Mouse (Mus musculus) embryonic fibroblast, embryonic 13.5 days (primary cell): Measurements from ENCODE around the gene Rnf186. TPM values are rescaled to one million over a fixed set of nuclear protein-coding genes. Genes with fewer than 3 reads are reported as not detected.
A peak's percentile ranks its signal among the peaks of the same experiment; 100 is the strongest.

Experiments used
- H3K27ac ChIP-seq: 2 replicates; pipeline ENCODE4 v1.5.1; 2012; ENCODE audit warnings: low read length, control low read depth, inconsistent platforms; ENCODE audit not compliant: insufficient read depth
- H3K4me1 ChIP-seq: 2 replicates; pipeline ENCODE4 v1.6.1; 2011; ENCODE audit warnings: low read length; ENCODE audit not compliant: control insufficient read depth, insufficient read depth
- H3K4me3 ChIP-seq: 2 replicates; pipeline ENCODE4 v1.5.1; 2011; ENCODE audit warnings: mild to moderate bottlenecking, control low read depth, low read length; ENCODE audit not compliant: insufficient read depth
- CTCF ChIP-seq: IDR thresholded peaks from 2 replicates; pipeline ENCODE4 v1.5.1; 2011; ENCODE audit warnings: mild to moderate bottlenecking, control low read depth, low read length, moderate library complexity, borderline replicate concordance; ENCODE audit not compliant: insufficient read depth
- POLR2A ChIP-seq: IDR thresholded peaks from 2 replicates; pipeline ENCODE4 v1.6.1; 2011; ENCODE audit warnings: low read depth, mild to moderate bottlenecking, control low read depth, low read length, moderate library complexity
- polyA plus RNA-seq: library from polyadenylated mRNA; stranded (reverse); fragments of >200 nt; gene quantifications from 2 replicates; pipeline ENCODE4 v1.2.4, GENCODE M21; 2011; ENCODE audit warnings: low read depth; ENCODE audit not compliant: missing spikeins, insufficient read length

Gene Rnf186
- polyA plus RNA-seq, result not detected in 2 replicates

GRCm38 (mm10) chr4:138966866-138967265, at the start of gene Rnf186:
Gene Rnf186, plus strand, starts transcription at chr4:138967112.
- TF ChIP-seq CTCF (no peak), POLR2A (no peak)
- H3K4me3 ChIP-seq, result no peak within 1 kb of the TSS
- H3K4me1 ChIP-seq, result no peaks in the 10 kb centered on the region
- H3K27ac ChIP-seq, result no peak within 1 kb of the TSS

GRCm38 (mm10) chr4:138917282-138917681, 49.6 kb upstream of the Rnf186 start:
- TF ChIP-seq CTCF (no peak), POLR2A (no peak)
- no peak overlapping the region for H3K4me3 ChIP-seq
- H3K4me1 ChIP-seq, result no peaks in the 10 kb centered on the region
- H3K27ac ChIP-seq, result no peak overlapping the region

- TF ChIP-seq CTCF (no peak), POLR2A (no peak)
- Histone ChIP-seq H3K4me3 (no peak overlapping the region), H3K27ac (no peak overlapping the region), H3K4me1 (no peaks in the 10 kb centered on the region)
Observed at GRCm38 (mm10) chr4:138921254-138922130, 45.4 kb upstream of the Rnf186 start.

- Histone ChIP-seq H3K27ac (no peak overlapping the region), H3K4me3 (no peak overlapping the region)
Observed at GRCm38 (mm10) chr4:138922131-138922459, 44.8 kb upstream of the Rnf186 start.

GRCm38 (mm10) chr4:138925561-138925960, 41.4 kb upstream of the Rnf186 start:
- Histone ChIP-seq H3K27ac (no peak overlapping the region), H3K4me1 (no peaks in the 10 kb centered on the region), H3K4me3 (no peak overlapping the region)
- TF ChIP-seq CTCF, result no peak
- no peak for TF ChIP-seq POLR2A

More at GRCm38 (mm10) chr4:138922131-138922459, 44.8 kb upstream of the Rnf186 start:
- H3K4me1 ChIP-seq, result no peaks in the 10 kb centered on the region
- TF ChIP-seq POLR2A, result no peak
- peak; percentile 99 for TF ChIP-seq CTCF

GRCm38 (mm10) chr4:138933862-138934261, 33.0 kb upstream of the Rnf186 start:
- Histone ChIP-seq H3K27ac (no peak overlapping the region), H3K4me1 (no peaks in the 10 kb centered on the region), H3K4me3 (no peak overlapping the region)
- TF ChIP-seq POLR2A, result no peak
- no peak for TF ChIP-seq CTCF

GRCm38 (mm10) chr4:138934456-138935145, 32.3 kb upstream of the Rnf186 start:
- H3K27ac ChIP-seq, result no peak overlapping the region
- H3K4me3 ChIP-seq, result no peak overlapping the region
- TF ChIP-seq POLR2A, result no peak
- TF ChIP-seq CTCF, result no peak
- no peaks in the 10 kb centered on the region for H3K4me1 ChIP-seq

GRCm38 (mm10) chr4:138938495-138939269, 28.2 kb upstream of the Rnf186 start:
- no peak for TF ChIP-seq CTCF
- no peak for TF ChIP-seq POLR2A
- no peak overlapping the region for H3K4me3 ChIP-seq
- H3K27ac ChIP-seq, result no peak overlapping the region
- H3K4me1 ChIP-seq, result no peaks in the 10 kb centered on the region

- H3K4me1 ChIP-seq, result no peaks in the 10 kb centered on the region
- H3K4me3 ChIP-seq, result no peak overlapping the region
- TF ChIP-seq POLR2A (no peak), CTCF (no peak)
- H3K27ac ChIP-seq, result no peak overlapping the region
Observed at GRCm38 (mm10) chr4:138939481-138939880, 27.4 kb upstream of the Rnf186 start.
